Mouse (Mus musculus): Measurements from ENCODE around the gene Hsd11b1.
"Not testable (repeated sequence)": the region's sequence is repeated elsewhere in the genome, so short reads cannot be mapped to it uniquely, and the experiment has no call there.

The Hsd11b1 gene

DNA sequence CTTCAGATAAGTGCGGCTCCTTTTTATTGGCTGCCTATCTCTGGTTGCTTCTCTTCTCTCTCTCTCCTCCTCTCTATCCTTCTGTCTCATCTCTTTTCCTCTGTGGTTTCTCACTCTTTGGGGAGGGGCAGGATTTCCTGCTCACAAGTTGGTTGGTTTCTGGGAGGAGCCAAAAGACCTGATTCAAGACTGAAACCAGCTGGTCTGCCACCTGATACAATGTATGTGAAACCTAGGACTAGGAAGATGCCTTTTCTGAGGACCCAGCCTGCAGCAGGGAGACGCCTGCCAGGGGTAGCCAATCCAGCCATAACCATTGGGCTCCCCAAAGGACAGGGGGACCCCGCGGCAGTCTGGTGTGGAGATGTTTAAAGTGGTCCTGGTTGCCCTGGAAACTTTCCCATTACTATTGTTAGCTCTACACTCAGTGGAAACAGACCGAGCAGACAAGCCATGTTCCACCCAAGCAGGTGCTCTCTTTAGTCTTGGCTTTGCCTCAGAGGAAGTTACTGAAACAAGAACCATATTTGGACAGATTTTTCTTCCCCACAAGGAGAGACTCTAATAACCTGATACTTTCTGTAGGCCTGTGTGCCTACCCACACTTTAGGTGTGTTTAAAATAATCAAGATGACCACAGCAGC, at the start of gene Hsd11b1:
Hsd11b1 (minus strand) TSS at position 121 of the 644 bp plus-strand sequence.
- no peak for DNase-seq

DNA sequence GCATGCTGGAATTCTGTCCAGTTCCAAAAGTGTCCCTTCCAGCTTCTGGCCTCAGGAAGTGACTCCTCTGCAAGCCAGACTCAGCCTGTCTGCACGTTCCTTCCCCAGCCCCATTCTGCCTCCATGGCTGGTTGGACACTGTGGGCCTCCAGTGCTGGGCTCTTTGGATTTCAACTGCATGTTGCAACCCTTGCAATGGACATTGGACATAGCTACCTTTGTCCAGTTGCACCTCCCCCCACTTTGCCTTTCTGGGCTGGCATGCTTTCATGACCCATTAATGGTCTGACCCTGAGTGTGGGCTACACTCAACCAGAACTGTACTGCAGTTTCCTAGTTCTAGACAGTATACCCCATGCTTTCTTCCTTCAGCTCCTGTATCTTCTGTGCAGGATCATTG, 47.7 kb upstream of the Hsd11b1 start:
- DNase-seq: peak; percentile 73

DNA sequence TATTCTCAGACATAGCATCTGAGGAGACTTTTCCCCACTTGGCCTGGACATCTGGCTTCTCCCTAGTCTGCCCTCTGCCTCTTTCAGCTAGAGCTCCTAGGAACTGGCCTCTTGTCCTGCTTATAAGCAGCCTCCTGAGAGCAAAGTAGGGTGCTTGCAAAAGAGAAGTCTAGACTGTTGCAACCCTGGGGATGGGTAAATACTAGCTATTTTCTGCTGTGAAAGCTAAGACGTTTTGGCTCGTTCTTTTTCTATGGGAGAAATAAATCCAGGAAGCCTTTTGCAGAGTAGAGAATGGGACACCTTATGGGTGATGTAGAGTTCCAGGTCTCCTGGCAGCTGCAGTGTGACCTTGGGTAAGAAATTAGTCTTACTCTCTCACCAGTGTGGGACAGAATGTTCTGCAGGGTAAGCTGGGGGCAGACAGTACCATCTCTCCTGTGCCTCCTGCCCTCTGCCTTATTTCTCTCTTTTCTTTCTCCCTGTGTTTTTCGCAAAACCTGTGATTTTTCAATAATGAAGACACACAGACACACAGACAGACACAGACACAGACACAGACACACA, 46.7 kb upstream of the Hsd11b1 start:
- DNase-seq: no peak

DNA sequence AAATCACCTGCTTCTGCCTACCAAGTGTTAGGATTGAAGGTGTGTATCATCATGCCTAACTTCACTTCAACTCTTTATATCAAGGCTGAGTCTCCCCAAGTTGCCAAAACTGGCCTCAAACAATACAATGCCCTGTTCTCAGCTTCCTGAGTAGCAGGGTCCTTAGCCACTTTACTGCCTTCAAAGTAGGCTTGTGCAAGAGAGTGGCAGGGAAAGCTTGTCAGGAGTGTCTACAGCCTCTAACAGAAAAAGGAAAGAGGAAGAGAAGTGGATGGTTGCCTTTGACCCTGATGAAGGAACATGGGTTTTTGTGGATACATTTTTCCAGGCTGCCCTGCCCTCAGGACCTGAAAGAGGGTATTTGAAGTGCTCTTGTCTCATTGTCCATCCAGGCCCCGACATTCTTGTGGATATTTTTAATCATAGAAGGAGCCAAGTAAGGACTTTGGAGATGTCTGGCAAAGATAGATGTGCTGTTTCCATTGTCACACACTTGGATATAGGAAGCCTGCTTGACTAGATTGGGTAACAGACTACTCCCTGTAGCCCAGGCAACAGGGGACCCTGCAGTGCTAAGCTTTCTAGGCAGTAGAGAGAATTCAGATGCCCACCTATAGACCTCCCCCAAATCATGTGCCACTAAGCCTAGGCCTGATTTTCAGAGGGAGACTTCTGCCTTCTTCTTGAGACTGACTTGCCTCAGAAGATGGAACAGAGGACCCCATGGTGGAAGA, 46.1 kb upstream of the Hsd11b1 start:
- no peak for DNase-seq

DNA sequence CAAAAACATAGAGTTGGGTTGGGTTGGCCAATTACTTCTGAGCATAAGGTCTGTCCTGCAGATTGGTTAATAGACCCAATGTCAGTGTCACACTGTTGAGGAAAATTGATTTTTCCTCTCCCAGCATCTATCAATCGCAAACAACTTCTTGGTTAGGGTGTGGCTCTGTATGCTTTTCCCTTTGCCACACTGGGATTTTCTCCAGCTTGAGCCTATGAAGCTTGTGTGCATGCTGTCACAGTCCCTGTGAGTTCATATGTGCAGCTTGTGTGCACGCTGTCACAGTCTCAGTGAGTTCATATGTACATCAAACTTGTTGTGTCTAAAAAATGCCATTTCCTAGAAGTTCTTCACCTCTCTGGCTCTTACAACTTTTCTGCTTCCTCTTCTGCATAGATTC, 43.0 kb upstream of the Hsd11b1 start:
- DNase-seq: no peak

DNA sequence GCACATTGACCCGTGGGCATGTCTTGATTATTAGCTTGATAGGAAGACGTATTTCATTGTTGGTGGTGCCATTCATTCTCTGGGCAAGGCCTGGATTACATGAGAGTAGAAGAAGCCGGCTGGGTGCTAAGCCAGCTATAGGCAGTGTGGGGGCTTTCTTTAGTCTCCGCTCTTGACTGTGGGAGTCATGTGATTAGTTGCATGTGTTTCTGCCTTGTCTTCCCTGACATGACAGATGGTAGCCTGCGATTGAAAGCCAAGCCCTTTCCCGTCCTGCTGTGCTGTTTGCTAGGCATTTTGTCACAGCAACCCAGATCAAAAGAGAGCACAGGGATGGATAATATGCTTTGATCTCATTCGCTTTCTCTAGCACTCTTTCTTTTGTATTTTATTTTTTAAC, 41.5 kb upstream of the Hsd11b1 start:
- no peak for DNase-seq

DNA sequence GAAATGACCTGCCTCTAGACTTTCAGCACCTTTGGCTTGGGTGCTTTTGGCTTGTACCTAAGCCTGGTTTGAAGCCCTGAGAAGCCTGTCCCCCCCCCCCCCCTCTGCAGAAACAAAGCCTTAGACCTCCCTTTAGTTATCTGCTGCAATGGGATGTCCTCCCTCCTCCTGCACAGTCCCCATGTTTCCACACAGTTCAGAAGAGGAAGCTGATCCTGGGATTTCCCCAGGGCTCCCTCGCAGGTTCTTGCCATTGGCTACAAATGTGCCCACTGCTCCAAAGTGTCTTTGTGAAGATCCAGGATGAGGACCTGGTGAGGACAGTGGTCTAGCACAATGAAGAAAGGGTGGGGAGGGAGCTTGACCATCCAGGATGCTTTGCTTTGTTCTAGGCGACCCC, 39.2 kb upstream of the Hsd11b1 start:
- no peak for DNase-seq

DNA sequence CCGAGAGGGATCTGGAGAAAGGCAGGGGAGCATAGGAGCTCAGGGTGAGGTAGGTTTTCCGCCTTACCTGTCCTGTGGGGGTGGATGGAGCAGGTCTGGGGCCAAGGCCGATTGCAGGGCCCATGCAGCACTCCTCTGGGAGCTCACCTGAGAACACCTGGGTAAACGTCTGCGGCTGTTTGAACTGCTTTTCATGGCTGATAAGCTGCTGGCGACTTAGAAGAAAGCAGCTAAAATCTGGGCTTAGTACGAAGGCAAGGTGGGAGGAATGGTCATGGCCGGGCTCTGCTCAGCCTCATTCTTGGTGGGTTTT, 38.2 kb upstream of the Hsd11b1 start:
- no peak for DNase-seq

DNA sequence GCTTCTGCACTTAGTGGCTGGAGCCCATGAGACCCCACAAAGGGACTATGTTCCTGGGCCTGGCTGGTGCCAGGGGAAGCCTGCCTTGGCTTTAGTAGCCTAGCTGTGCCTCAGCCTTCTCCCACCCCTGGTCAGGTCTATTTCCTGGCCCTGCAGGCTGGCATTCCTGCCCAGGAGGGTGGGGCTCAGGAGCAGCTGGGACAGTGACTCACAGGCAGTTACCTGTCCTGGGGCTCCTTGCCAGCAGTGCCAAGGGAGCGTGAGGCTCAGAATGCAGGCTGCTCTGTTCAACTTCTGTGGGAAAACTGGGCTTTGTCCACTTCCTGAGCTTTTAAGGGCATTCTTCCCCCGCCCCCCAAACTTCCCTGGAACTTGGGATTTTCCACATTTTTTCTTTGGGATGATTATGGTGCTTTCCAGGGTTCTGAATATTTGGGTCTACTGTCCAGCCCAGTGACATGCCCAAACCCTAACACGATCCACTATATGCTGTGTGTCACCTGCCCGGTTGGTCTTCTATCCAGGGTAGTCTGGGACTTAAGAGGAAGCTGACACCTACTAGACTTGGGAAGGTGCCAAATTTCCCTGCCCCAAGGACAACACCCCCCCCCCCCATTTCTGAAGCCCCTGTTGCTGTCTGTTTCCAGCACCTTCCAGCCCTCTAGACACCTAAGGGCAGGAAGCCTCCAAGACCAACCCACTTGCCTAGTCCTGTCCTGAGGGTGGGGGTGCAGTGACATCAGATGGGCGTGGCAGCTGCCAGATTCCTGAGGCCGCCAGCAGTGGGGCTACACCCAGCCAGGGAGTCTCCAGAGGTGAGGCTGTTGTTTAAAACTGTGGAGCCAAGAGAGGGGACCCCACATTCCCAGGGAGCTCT, 37.6 kb upstream of the Hsd11b1 start:
- no peak for DNase-seq

DNA sequence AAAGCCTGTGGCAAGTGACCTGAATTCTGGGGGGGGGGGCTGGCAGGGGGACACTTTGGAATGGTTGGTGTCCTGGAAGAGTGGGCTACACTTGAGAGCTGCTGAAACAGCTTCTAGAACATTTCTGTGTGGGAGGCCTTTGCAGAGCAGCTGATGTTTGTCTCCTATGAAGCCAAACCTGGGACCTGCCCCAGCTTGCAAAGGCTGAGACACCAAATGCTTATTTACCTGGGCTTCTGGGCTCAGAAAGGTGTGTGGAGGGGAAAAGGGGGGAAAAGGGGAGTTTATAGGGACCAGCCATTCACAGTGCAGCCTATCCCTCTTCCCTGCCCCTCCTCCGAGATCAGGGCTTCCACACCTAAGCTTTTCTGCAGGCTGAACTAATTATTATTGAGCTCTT, 36.1 kb upstream of the Hsd11b1 start:
- DNase-seq: no peak

DNA sequence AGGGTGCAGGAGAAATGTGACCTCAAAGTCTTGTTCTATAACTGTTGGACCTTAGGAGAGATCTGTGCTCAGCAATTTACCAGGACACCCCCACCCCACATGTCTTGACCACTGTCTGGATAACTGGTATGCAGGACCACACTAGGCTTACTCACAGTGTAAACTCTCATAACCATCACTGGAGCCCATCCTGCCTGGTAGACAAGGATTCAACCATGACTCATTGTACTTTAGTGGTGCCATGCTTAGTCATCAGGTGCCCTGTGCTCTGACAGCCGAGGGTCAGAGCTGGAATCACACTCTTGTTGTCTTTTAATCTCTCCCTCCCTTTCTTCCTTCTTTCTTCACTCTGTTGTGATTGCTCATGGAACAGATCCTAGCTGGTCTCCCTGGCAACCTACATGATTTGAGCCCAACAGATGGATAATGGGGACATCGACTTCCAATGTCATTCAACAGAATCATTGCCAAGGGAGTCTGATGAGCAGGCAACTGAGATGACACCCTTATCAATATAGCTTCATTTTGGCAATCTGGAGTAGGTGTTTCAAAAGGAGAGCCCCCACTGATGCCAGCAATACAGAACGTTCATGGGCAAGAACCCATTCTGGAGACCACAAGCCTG, 34.4 kb upstream of the Hsd11b1 start:
- DNase-seq: no peak

DNA sequence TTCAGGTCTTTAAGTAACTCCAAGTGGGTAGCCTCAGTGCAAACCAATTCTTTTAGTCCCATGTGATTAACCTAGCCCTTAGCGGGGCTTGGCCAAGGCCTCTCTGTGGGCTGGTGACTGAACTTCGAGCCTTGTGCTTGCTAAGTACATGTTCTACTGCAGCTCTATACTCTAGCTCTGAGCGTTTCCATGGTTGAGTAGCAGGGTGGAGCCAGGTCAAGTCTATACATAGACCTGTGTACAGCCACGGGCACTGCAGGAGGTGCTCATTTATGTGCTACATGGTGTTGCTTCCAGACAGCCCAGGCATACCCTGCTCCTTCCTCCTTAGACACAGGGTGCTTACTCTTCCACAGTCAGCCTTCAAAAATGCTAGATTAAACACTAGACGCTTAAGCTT, 32.0 kb upstream of the Hsd11b1 start:
- DNase-seq: no peak

DNA sequence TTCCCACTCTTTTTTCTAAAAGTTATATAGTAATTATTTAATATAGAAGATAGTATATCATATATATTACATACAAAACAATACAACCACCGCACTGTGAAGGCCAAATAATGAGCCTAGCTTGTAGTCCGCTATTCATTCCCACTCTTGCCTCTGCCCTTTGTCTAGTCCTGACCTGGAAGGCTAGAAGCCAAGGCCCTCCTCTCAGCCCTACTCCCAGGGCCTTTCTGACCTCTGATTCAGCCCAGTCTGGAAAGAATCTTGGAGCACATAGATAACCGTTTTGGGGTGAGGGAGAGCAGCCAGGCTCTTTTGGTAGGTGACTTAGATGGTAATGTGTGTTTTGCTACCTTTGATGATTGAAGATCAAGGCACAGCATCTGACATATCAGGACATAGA, 30.1 kb upstream of the Hsd11b1 start:
- DNase-seq: no peak

DNA sequence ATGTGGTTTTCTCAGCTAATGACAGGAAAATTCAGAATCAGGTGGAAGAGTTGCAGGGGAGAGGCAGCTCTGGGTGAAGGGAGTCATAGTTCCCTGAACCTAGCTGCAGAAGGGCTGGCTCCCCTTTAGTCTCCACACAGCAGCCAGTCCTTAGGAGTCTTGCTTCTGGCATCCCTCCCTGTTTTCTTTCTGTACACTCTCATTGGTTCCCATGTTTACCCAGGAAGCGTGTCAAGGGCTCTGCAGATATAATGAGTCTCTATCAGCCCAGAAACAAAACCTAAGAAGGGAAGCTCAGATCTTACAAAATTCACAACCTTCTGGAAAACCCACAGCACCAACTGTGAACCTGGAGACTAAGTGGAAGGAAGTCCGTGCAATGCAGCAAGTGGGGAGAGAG, 29.2 kb upstream of the Hsd11b1 start:
- no peak for DNase-seq

DNA sequence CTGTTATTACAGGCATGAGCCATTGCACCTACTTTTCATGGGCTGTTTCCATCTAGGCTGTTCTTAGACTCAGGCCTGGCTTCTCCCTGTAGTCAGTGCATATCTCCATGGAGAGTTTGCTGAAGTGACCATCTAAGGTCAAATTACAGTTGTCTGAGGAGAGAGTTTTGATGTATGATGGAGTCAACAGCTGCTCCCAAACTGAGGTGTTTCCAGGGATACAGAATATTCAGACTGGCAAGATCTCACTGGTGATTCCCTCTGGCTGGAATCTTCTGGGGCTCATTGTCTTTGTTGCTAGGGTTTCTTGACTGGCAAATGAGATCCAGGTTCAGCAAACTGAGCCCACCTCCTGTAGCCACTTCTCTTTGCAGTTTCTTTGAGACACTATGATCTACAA, 26.8 kb upstream of the Hsd11b1 start:
- DNase-seq: no peak

DNA sequence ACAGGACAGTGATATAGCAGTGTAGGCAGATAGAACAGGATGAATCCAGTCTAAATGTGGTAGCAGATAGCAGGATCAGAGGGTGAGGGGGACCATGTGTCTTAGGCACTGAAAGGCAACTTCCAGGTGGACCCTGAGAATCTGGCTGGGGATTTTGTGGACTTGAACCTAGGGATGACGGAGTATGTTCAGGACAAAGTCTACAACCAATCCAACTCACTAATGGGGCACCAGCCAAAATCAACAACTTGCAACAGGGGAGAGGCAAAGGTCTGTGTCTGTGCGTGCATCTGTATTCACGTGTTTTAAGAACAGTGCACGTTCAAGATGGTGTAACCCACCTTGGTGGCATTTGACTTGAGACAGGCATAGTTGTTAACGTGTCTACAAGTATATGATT, 26.0 kb upstream of the Hsd11b1 start:
- peak; percentile 43 for DNase-seq

DNA sequence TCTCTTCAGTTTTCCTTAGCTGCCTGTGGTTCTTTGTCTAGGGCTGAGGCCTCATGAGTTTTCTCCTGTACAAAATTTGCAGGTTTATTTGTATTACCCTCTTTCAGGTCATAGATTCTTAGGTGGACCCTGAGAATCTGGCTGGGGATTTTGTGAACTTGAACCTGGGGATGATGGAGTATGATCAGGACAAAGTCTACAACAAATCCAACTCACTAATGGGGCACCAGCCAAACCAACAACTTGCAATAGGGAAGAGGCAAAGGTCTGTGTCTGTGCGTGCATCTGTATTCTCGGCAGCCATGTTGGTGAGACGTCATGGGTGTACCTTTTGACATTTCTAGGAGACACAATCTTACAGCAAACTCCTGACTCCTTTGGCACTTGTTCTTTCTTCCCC, 25.2 kb upstream of the Hsd11b1 start:
- no peak for DNase-seq

DNA sequence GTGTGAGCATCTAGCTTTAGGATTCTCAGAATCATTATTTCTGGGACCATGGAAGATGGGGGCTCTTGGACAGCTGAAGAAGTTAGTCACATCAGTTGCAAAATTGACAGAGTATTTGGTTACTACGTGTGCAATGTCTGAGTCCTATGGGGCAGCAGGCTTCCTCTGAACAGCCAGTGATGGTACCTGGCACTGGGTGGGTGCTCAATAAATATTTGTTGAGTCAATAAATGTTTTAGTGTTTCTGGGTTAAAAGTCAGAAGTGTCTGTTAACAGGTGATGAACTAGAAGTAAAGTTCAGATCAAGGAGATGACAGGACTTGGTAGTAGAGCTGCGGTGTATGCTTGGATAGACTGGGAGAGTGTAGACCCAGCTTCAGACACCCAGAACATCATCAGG, 23.7 kb upstream of the Hsd11b1 start:
- DNase-seq: no peak

DNA sequence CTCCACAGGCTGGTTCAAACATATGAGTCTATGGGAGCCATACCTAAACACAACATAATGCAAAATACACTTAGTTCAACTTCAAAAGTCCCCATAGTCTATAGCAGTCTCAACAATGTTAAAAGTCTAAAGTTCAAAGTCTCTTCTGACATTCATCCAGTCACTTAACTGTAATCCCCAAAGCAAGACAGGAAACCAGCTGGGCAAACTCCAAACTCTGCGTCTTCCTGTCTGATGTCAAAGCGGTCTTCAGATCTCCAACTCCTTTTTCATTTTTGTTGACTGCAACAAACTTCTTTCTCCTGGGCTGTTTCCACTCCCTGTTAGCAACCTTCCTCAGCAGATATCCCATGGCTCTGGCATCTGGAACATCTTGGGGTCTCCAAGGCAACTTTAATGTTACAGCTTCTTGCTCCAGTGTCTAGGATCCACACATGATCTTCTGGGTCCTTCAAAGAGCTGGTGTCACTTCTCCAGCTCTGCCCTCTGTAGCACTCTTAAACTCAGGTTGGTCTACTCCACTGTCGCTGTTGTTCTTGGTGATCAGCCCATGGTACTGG, 22.0 kb upstream of the Hsd11b1 start:
- DNase-seq: not testable (repeated sequence)

DNA sequence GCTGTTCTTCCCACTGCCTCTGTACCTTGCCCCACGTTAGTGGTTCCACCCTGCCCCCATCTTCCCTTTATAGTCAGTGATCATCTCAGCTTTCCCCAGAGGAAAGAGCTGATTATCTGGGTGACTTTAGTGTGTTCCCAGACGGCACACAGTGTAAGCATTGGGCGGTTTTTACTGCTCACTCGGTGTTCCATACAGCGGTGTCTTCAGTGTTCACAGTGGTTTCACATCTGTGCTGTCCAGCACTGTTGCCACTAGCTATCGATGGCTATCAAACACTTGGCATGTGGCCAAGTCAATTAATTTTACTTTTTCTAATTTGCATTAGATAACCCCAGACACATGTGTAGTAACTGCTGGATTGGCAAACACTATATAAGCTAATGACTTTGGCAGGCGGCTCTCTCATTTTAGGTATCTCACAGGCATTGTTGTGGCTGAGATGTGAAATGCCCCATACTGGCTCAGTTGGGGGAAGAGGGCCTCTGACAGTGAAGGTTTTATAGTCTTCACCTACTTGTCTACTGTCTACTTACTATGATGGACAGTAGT, 20.4 kb upstream of the Hsd11b1 start:
- DNase-seq: no peak

DNA sequence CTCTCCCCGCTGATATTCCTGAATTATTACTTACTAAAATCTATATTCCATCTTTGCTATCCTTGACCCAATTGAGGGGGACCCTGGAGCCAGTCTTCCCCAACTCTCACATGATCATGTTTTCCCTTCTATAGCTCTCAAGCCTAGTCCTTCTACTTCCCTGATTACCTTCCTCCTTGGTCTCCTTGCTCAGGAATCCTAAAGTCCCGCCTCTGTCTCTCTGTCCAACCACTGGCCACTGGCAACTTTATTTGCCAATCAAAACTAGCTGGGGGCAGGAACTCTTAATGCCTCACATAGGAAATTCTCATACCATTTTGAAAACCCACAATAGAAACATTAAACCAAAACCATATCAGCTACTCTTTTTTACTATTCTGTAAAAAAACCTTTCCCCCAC, 17.5 kb upstream of the Hsd11b1 start:
- DNase-seq: no peak

DNA sequence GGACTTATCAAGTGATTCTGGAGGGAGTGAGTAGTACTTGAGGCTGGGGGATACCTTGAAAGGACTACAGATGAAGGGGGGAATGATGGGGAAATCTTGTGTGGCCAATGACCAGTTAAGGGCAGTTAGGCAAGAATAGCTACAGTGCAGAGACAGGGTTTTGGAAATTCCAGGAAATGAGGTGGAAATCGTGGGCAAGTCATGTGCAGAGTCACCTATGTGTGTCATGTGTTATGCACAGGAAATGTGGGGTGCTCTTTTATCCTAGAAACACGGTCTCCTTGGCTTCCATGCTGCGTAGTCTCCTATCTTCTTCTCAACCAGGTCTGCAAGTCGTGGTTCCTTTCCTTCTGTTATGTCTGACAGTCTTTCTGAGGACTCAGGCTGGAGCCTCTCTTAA, 15.6 kb upstream of the Hsd11b1 start:
- DNase-seq: no peak
